Mouse (Mus musculus) liver, postnatal 0 days (tissue): Measurements from ENCODE around the gene Sprr3. TPM values are rescaled to one million over a fixed set of nuclear protein-coding genes. Genes with fewer than 3 reads are reported as not detected.
"Not testable (repeated sequence)": the region's sequence is repeated elsewhere in the genome, so short reads cannot be mapped to it uniquely, and the experiment has no call there.

Source experiments
- ATAC-seq: fragments of 200-750 bp; cut with Nextera tagmentation; 2 replicates; pipeline ENCODE4 v1.8.0; 2017; ENCODE audit warnings: mild to moderate bottlenecking, moderate library complexity
- DNase-seq: peaks from one replicate; pipeline ENCODE4 v3.0.0-alpha.2; 2016
- H3K27ac ChIP-seq: fragments of 300-500 bp; sonication (generic); 2 replicates; pipeline ENCODE4 v1.5.1; 2014; ENCODE audit warnings: antibody characterized with exemption, moderate library complexity, mild to moderate bottlenecking, low read depth
- H3K27me3 ChIP-seq: fragments of 300-500 bp; sonication (generic); 2 replicates; pipeline ENCODE4 v1.6.1; 2014; ENCODE audit warnings: low read length, control low read depth, mixed read lengths; ENCODE audit not compliant: insufficient read depth
- H3K36me3 ChIP-seq: fragments of 300-500 bp; sonication (generic); replicated peaks from 2 replicates; pipeline ENCODE4 v1.6.1; 2014; ENCODE audit warnings: mild to moderate bottlenecking, control low read depth, low read length, moderate library complexity, mixed read lengths; ENCODE audit not compliant: insufficient read depth
- H3K4me1 ChIP-seq: fragments of 300-500 bp; sonication (generic); 2 replicates; pipeline ENCODE4 v1.6.1; 2014; ENCODE audit warnings: antibody characterized with exemption, mild to moderate bottlenecking, control low read depth; ENCODE audit not compliant: insufficient read depth
- H3K4me2 ChIP-seq: fragments of 300-500 bp; sonication (generic); 2 replicates; pipeline ENCODE4 v1.6.1; 2014; ENCODE audit warnings: low read depth, mild to moderate bottlenecking, low read length, moderate library complexity, mixed read lengths
- H3K4me3 ChIP-seq: fragments of 300-500 bp; sonication (generic); 2 replicates; pipeline ENCODE4 v1.5.1; 2014; ENCODE audit warnings: low read depth, low read length
- H3K9ac ChIP-seq: fragments of 300-500 bp; sonication (generic); replicated peaks from 2 replicates; pipeline ENCODE4 v1.6.1; 2014; ENCODE audit warnings: mild to moderate bottlenecking, moderate library complexity
- H3K9me3 ChIP-seq: fragments of 300-500 bp; sonication (generic); 2 replicates; pipeline ENCODE4 v1.6.1; 2016; ENCODE audit warnings: mild to moderate bottlenecking, control low read depth, low read length, mixed read lengths
- CTCF ChIP-seq: sonication (generic); IDR thresholded peaks from 2 replicates; pipeline ENCODE4 v1.5.1; 2016; ENCODE audit warnings: antibody characterized with exemption, low read depth
- EP300 ChIP-seq: IDR thresholded peaks from 2 replicates; pipeline ENCODE4 v1.6.1; 2016; ENCODE audit warnings: antibody characterized with exemption, low read depth, mild to moderate bottlenecking
- WGBS: fragments of 180-500 bp; shearing (Covaris S2); extraction: QIAGEN DNeasy Blood & Tissue Kit; methylation state at CpG from one replicate; pipeline ENCODE4 v1.1.7; 2014; ENCODE audit not compliant: insufficient replicate concordance; 5-methylcytosine and 5-hydroxymethylcytosine counted together
- polyA plus RNA-seq: library from polyadenylated mRNA; unstranded; fragments of >200 nt; fragmentation: Nextera tagmentation; extraction: Ambion mirVana; gene quantifications from 2 replicates; pipeline ENCODE4 v1.2.1, GENCODE M21; 2015

The Sprr3 gene
- not detected in 2 replicates for polyA plus RNA-seq

GRCm38 (mm10) chr3:92458620-92459019 is at the start of gene Sprr3:
Sprr3 (minus strand) TSS chr3:92458720.
- Histone ChIP-seq H3K4me1 (no peaks in the 10 kb centered on the region), H3K36me3 (no peaks in the 10 kb centered on the region), H3K27me3 (no peaks in the 10 kb centered on the region), H3K4me3 (no peak within 1 kb of the TSS), H3K4me2 (no peak within 1 kb of the TSS), H3K27ac (no peak within 1 kb of the TSS), H3K9me3 (no peaks in the 10 kb centered on the region), H3K9ac (no peak within 1 kb of the TSS)
- ATAC-seq (no peak), DNase-seq (no peak)
- WGBS = 60% methylated on average over 2 of the region's 2 CpGs
- no peak for TF ChIP-seq CTCF
- TF ChIP-seq EP300 = no peak

- 68% methylated on average over 1 of the region's 1 CpGs for WGBS
- Histone ChIP-seq H3K4me1 (no peaks in the 10 kb centered on the region), H3K27ac (no peak overlapping the region), H3K36me3 (no peaks in the 10 kb centered on the region), H3K9me3 (no peaks in the 10 kb centered on the region), H3K4me2 (no peak overlapping the region), H3K9ac (no peak overlapping the region), H3K4me3 (no peak overlapping the region), H3K27me3 (no peaks in the 10 kb centered on the region)
- ATAC-seq (no peak), DNase-seq (no peak)
- no peak for TF ChIP-seq CTCF
- no peak for TF ChIP-seq EP300
Observed at GRCm38 (mm10) chr3:92508185-92508584, 49.7 kb upstream of the Sprr3 start.

GRCm38 (mm10) chr3:92503528-92503927 is 45.0 kb upstream of the Sprr3 start:
- DNase-seq = no peak
- H3K9ac ChIP-seq = no peak overlapping the region
- no peak overlapping the region for H3K4me3 ChIP-seq
- no peak overlapping the region for H3K4me2 ChIP-seq
- no peak for TF ChIP-seq CTCF
- TF ChIP-seq EP300 = no peak
- H3K27me3 ChIP-seq = no peaks in the 10 kb centered on the region
- no peaks in the 10 kb centered on the region for H3K9me3 ChIP-seq
- no peaks in the 10 kb centered on the region for H3K4me1 ChIP-seq
- no peaks in the 10 kb centered on the region for H3K36me3 ChIP-seq
- no peak overlapping the region for H3K27ac ChIP-seq
- ATAC-seq = no peak

- WGBS = 85% methylated on average over 1 of the region's 1 CpGs
- H3K4me3 ChIP-seq = no peak within 1 kb of the TSS
- TF ChIP-seq EP300 = no peak
- TF ChIP-seq CTCF = no peak
- no peaks in the 10 kb centered on the region for H3K36me3 ChIP-seq
- no peak for DNase-seq
- no peaks in the 10 kb centered on the region for H3K27me3 ChIP-seq
- H3K27ac ChIP-seq = no peak within 1 kb of the TSS
- H3K4me2 ChIP-seq = no peak within 1 kb of the TSS
- no peaks in the 10 kb centered on the region for H3K4me1 ChIP-seq
- H3K9ac ChIP-seq = no peak within 1 kb of the TSS
- ATAC-seq = no peak
- no peaks in the 10 kb centered on the region for H3K9me3 ChIP-seq
Observed at GRCm38 (mm10) chr3:92500393-92500792, 41.9 kb upstream of the Sprr3 start, which contains the start of gene Sprr4. Sprr4 (minus strand) TSS chr3:92500493.

- not testable (repeated sequence) for ATAC-seq, H3K9ac ChIP-seq, H3K9me3 ChIP-seq, H3K36me3 ChIP-seq, H3K4me3 ChIP-seq, H3K27me3 ChIP-seq, H3K4me1 ChIP-seq, H3K27ac ChIP-seq, DNase-seq, H3K4me2 ChIP-seq
Observed at GRCm38 (mm10) chr3:92490262-92490661, 31.7 kb upstream of the Sprr3 start.

GRCm38 (mm10) chr3:92486307-92486706 is 27.8 kb upstream of the Sprr3 start:
- ATAC-seq (no peak), DNase-seq (no peak)
- Histone ChIP-seq H3K4me1 (no peaks in the 10 kb centered on the region), H3K4me3 (no peak overlapping the region), H3K36me3 (no peaks in the 10 kb centered on the region), H3K27ac (no peak overlapping the region), H3K9ac (no peak overlapping the region), H3K9me3 (no peaks in the 10 kb centered on the region), H3K4me2 (no peak overlapping the region), H3K27me3 (no peaks in the 10 kb centered on the region)
- 26% methylated on average over 1 of the region's 1 CpGs for WGBS
- TF ChIP-seq EP300 (no peak), CTCF (no peak)

- Histone ChIP-seq H3K4me3 (no peak within 1 kb of the TSS), H3K36me3 (no peaks in the 10 kb centered on the region), H3K9ac (no peak within 1 kb of the TSS), H3K4me1 (no peaks in the 10 kb centered on the region), H3K27me3 (no peaks in the 10 kb centered on the region), H3K9me3 (no peaks in the 10 kb centered on the region), H3K27ac (no peak within 1 kb of the TSS), H3K4me2 (no peak within 1 kb of the TSS)
- no peak for ATAC-seq
- TF ChIP-seq EP300 (no peak), CTCF (no peak)
- no peak for DNase-seq
Observed at GRCm38 (mm10) chr3:92485863-92486262, 27.3 kb upstream of the Sprr3 start, which contains the start of gene Sprr1a. Sprr1a (minus strand) TSS chr3:92485895.
